Comparison of ENCODE assay signal across 15 mouse cellular contexts in genomic region chr10:13970321-13970720, GRCm38 (mm10).
"Had no signal": no experiment of that assay in that cellular context is flagged by ENCODE, and none has a peak within 500 bp of the region (broad histone marks: within the 10 kb centered on the region; RNA-seq: fewer than 3 reads in every experiment).

No protein-coding gene starts in this region.

- H3K27ac ChIP-seq: kidney, embryonic 15.5 days; limb, embryonic 13.5 days; liver, embryonic 15.5 days; midbrain, embryonic 13.5 days; neural tube, embryonic 12.5 days had no signal

- DNase-seq: kidney, postnatal 25 days; layer of hippocampus, adult 9-11 months; left cerebral cortex, postnatal 4 days; lung, adult 2 months; lung, postnatal 36 days; retina, postnatal 1 day; right cerebral cortex, postnatal 4 days; spleen, adult 18-20 months had no signal

- H3K4me2 ChIP-seq: kidney, embryonic 15.5 days; limb, embryonic 13.5 days; liver, embryonic 11.5 days; liver, embryonic 15.5 days; midbrain, embryonic 13.5 days; neural tube, embryonic 12.5 days had no signal

- ATAC-seq: lung, postnatal 0 days; midbrain, embryonic 13.5 days had no signal

- H3K4me3 ChIP-seq: kidney, embryonic 15.5 days; limb, embryonic 13.5 days; liver, embryonic 15.5 days; midbrain, embryonic 13.5 days; neural tube, embryonic 12.5 days had no signal

- H3K36me3 ChIP-seq: kidney, embryonic 15.5 days; limb, embryonic 13.5 days; liver, embryonic 15.5 days; midbrain, embryonic 13.5 days; neural tube, embryonic 12.5 days had no signal

- H3K9me3 ChIP-seq: kidney, embryonic 15.5 days; limb, embryonic 13.5 days; liver, embryonic 15.5 days; midbrain, embryonic 13.5 days; neural tube, embryonic 12.5 days had no signal

- H3K9ac ChIP-seq: kidney, embryonic 15.5 days; limb, embryonic 13.5 days; liver, embryonic 15.5 days; midbrain, embryonic 13.5 days; neural tube, embryonic 12.5 days had no signal

- H3K27me3 ChIP-seq: kidney, embryonic 15.5 days; midbrain, embryonic 13.5 days; neural tube, embryonic 12.5 days had no signal
